Mouse (Mus musculus) megakaryocyte, embryonic 14.5 days (primary cell): ENCODE results near the gene Dusp22.

Source experiments
- FLI1 ChIP-seq: IDR thresholded peaks from 2 replicates; pipeline ENCODE4 v1.6.1; 2012; ENCODE audit warnings: low read length, inconsistent platforms, mixed read lengths
- GATA1 ChIP-seq: IDR thresholded peaks from 3 replicates; pipeline ENCODE4 v1.6.1; 2012; ENCODE audit warnings: mixed read lengths, low read length, inconsistent platforms, borderline replicate concordance

DNA sequence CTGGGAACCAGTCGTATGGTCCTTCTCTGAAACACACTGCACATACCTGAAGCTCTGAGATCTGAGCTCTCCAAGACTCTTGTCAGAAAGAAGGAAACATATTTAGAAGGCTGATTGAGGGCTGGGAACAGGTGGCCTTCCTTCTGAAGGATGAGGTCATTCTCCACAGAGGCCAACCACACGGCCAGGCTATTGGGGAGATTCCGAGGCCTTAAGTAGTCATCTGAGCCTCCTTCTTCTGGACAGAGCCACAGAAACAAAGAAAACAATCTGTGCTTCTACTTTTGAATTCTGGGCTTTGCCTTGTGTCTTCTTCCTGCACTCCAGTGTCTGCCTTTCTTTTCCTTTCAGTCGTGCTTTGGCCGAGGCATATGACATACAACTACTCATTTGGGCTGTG, 2.9 kb upstream of the Dusp22 start:
- TF ChIP-seq GATA1 (no peak), FLI1 (no peak)
